Mouse (Mus musculus): ENCODE data around the gene Gpr18. TPM values are rescaled to one million over a fixed set of nuclear protein-coding genes. Genes with fewer than 3 reads are reported as not detected.
"Not testable (repeated sequence)": the region's sequence is repeated elsewhere in the genome, so short reads cannot be mapped to it uniquely, and the experiment has no call there.

Gene Gpr18
- polyA plus RNA-seq, 1 experiment, result 0.06 TPM

DNA sequence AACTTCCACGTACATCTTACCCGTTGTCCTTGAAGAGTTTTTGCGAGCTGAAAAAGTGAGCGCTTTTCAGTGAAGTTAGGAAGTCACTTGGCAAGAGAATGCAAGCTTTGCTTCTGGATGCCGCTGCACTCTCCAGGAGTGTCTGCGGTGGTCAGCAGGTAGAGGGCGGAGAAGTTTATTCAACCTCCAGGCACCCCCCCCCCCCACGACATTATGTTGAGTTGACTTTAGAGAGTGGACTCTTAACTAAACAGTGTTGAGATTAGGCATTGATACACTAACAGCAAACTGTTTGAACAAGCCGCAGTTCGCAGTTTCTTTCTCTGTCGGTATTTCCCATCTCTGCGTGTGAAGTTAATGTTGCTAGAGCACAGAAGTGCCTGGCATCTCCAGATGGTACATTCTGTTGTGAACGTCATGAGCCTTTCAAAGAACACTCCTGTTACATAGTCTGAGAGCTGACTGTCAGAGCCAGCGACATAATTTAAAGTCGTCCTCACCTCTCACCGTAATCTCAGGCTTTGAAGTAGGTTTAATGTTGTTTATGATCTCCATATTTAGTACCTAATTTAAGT, 36.2 kb downstream of the Gpr18 start:
- peak overlapping the region; percentile 43 for H3K4me3 ChIP-seq (ENCODE audit: insufficient read depth, low read length)
- H3K27ac ChIP-seq (ENCODE audit: insufficient read depth, low read length), result no peak overlapping the region
- no peak for TF ChIP-seq CTCF (IDR thresholded peaks at IDR 0.05; ENCODE audit: extremely low read depth, insufficient read depth, low read length)
- TF ChIP-seq POLR2A (IDR thresholded peaks at IDR 0.05; ENCODE audit: extremely low read depth, insufficient read depth, low read length), result 0 out of 2 replicates have a peak, but pooled peaks have one; percentile 10
- H3K4me1 ChIP-seq (ENCODE audit: control insufficient read depth, insufficient read depth, low read length), result peaks cover 8% of the 10 kb centered on the region

DNA sequence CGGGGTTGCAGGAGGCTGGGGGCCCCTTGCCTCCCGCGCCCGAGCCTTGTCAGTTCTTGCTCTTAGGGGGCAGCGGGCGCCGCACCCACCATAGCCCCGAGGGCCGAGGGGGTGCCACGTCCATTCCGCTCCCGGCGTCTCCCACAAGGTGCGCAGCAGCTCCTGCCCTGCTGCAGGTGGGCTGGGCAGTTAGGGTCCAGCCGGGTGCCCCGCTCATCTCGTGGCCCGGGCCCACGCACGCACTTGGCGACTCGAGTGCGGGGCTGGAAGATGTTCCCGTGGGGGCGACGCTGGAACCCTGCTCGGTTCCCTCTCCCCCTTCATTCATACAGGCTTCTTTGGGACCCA, 36.7 kb downstream of the Gpr18 start:
- no peak for TF ChIP-seq CTCF (IDR thresholded peaks at IDR 0.05; ENCODE audit: extremely low read depth, insufficient read depth, low read length)
- TF ChIP-seq POLR2A (IDR thresholded peaks at IDR 0.05; ENCODE audit: extremely low read depth, insufficient read depth, low read length), result no peak
- H3K4me1 ChIP-seq (ENCODE audit: control insufficient read depth, insufficient read depth, low read length), result peaks cover 8% of the 10 kb centered on the region
- peak overlapping the region; percentile 17; the same call in 1 of the 2 replicates for H3K27ac ChIP-seq (ENCODE audit: insufficient read depth, low read length)
- H3K4me3 ChIP-seq (ENCODE audit: insufficient read depth, low read length), result peak overlapping the region; percentile 43

DNA sequence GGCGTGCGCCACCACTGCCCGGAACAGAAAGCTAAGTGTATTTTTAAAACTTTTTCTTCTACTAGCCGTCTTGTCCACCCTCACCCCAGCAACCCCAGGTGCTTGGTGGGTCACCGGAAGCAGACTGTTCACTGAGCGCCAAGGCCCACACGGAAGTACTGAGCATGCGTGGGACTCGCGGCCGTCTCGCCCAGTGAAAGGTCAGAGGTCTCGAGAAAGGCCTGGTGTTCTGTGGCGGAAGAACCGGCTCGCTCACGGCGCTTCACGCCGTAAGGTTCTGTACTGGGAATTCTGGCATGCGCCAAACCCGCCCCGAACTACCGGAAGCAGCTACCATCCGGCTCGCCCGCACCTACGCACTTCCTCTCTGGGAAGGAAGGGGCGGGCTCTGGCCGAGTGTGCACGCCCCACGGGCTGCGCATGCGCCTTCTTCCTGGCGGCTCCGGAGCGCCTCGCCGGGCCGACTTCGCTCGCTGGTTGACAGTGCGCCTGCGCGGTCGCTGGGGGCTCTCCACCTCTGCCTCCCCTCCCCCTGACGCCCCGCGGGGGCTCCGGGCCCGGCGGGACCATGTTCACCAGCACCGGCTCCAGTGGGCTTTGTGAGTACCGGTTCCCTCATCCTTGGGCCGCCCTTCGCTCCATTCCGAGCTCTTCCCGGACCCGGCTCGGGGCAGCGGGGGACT, 37.3 kb downstream of the Gpr18 start, which contains the start of gene Ubac2:
Gene Ubac2, plus strand, starts transcription at position 445 of the 683 bp plus-strand sequence.
- TF ChIP-seq CTCF (IDR thresholded peaks at IDR 0.05; ENCODE audit: extremely low read depth, insufficient read depth, low read length) (no peak), POLR2A (IDR thresholded peaks at IDR 0.05; ENCODE audit: extremely low read depth, insufficient read depth, low read length) (peak; percentile 60)
- H3K4me3 ChIP-seq (ENCODE audit: insufficient read depth, low read length), result peak within 1 kb of the TSS; percentile 43
- H3K27ac ChIP-seq (ENCODE audit: insufficient read depth, low read length), result peak within 1 kb of the TSS; percentile 17
- H3K4me1 ChIP-seq (ENCODE audit: control insufficient read depth, insufficient read depth, low read length), result peaks cover 8% of the 10 kb centered on the region

DNA sequence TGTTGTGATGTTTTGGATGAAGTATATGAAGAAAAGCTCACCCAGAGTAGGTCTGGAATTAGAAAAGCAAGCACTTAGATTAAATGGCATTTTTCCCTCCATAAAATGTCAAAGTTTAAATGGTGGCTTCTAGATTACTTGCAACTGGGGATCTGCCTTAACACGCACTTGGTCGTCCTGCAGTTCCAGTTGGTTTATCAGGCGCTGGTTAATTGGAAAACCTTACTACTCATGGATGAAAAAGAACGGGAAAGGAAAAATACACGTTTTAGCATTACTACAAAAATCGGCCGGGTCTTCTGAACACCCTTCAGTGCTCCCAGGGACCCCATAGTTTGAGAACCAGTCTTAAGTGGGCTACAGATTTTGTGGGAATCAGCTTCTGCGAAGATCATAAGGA, 37.9 kb downstream of the Gpr18 start:
- peaks cover 8% of the 10 kb centered on the region for H3K4me1 ChIP-seq (ENCODE audit: control insufficient read depth, insufficient read depth, low read length)
- peak overlapping the region; percentile 43; the same call in 1 of the 2 replicates for H3K4me3 ChIP-seq (ENCODE audit: insufficient read depth, low read length)
- H3K27ac ChIP-seq (ENCODE audit: insufficient read depth, low read length), result no peak overlapping the region
- no peak for TF ChIP-seq POLR2A (IDR thresholded peaks at IDR 0.05; ENCODE audit: extremely low read depth, insufficient read depth, low read length)
- TF ChIP-seq CTCF (IDR thresholded peaks at IDR 0.05; ENCODE audit: extremely low read depth, insufficient read depth, low read length), result no peak

DNA sequence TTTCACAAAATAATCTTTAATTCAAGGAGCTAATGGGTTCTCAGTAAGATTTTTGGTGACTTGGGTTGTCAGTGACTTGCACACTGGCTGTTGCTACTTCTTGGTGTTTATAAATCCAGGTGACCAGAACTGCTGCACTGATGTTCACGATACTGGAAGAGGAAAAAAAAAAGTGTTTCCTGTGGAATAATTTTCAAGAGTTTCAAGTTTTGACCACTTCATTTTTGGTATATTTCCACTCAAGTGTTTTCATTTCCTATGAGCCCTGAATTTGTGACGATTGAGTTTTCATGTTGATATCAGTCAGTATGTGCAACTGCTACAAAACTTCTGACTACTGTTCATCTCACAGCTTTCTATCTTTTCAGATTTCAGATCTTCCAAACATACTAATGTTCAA, 38.7 kb downstream of the Gpr18 start:
- Histone ChIP-seq H3K27ac (ENCODE audit: insufficient read depth, low read length) (no peak overlapping the region), H3K4me3 (ENCODE audit: insufficient read depth, low read length) (no peak overlapping the region), H3K4me1 (ENCODE audit: control insufficient read depth, insufficient read depth, low read length) (peaks cover 8% of the 10 kb centered on the region)
- TF ChIP-seq POLR2A (IDR thresholded peaks at IDR 0.05; ENCODE audit: extremely low read depth, insufficient read depth, low read length) (no peak), CTCF (IDR thresholded peaks at IDR 0.05; ENCODE audit: extremely low read depth, insufficient read depth, low read length) (no peak)

DNA sequence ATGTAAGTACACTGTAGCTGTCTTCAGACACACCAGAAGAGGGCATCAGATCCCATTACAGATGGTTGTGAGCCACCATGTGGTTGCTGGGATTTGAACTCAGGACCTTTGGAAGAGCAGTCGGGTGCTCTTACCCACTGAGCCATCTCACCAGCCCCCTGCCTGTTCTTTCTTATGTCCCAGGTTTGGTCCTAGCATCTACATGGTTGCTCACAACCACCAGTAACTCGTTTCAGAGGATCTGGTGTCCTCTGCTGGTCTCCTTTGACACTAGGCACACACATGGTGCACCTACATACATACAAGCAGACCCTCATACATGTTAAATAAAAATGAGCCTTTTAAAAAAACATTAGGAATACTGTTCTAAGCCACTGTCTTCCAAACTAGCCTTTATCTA, 39.4 kb downstream of the Gpr18 start:
- not testable (repeated sequence) for H3K27ac ChIP-seq (ENCODE audit: insufficient read depth, low read length); H3K4me1 ChIP-seq (ENCODE audit: control insufficient read depth, insufficient read depth, low read length); H3K4me3 ChIP-seq (ENCODE audit: insufficient read depth, low read length)

DNA sequence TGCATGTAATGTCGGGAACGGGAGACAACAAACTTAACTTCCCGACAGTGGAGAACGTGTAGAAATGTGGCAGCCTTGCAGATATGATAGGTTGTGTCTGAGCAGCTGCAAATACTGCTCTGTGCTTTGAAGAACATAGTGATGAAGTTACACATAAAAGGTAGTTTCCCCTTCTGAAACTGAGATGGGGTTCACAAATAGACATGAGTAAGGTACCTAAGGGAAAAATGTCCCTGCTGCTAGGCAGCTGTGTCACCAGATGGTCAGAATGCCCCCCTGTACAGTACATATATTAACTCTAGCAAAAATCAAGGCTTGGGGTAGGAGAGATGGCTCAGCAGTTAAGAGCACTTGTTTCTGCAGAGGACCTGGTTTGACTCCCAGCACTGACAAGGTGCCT, 41.9 kb downstream of the Gpr18 start:
- Histone ChIP-seq H3K27ac (ENCODE audit: insufficient read depth, low read length) (no peak overlapping the region), H3K4me1 (ENCODE audit: control insufficient read depth, insufficient read depth, low read length) (peaks cover 6% of the 10 kb centered on the region), H3K4me3 (ENCODE audit: insufficient read depth, low read length) (no peak overlapping the region)
- TF ChIP-seq POLR2A (IDR thresholded peaks at IDR 0.05; ENCODE audit: extremely low read depth, insufficient read depth, low read length) (no peak), CTCF (IDR thresholded peaks at IDR 0.05; ENCODE audit: extremely low read depth, insufficient read depth, low read length) (no peak)

DNA sequence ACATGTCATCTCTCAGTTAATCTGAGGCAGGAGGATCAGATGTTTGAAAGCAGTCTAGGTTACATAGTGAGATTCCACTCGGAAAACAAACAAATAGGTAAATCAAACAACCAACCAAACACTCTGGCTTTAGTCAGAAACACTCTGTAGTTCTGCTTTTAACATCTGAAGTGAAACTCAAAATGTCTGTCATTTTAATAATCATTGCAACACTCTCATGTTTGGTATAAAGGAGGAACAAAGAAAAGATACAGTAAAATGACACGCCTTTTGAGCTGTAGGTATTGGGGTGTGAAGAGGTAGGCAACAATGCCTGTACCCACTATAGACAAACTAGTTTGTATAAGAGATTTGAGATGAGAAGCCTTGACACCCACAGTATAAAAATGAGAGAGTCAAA, 42.4 kb downstream of the Gpr18 start:
- TF ChIP-seq POLR2A (IDR thresholded peaks at IDR 0.05; ENCODE audit: extremely low read depth, insufficient read depth, low read length), result no peak
- TF ChIP-seq CTCF (IDR thresholded peaks at IDR 0.05; ENCODE audit: extremely low read depth, insufficient read depth, low read length), result no peak
- Histone ChIP-seq H3K4me3 (ENCODE audit: insufficient read depth, low read length) (no peak overlapping the region), H3K27ac (ENCODE audit: insufficient read depth, low read length) (no peak overlapping the region), H3K4me1 (ENCODE audit: control insufficient read depth, insufficient read depth, low read length) (peaks cover 6% of the 10 kb centered on the region)

DNA sequence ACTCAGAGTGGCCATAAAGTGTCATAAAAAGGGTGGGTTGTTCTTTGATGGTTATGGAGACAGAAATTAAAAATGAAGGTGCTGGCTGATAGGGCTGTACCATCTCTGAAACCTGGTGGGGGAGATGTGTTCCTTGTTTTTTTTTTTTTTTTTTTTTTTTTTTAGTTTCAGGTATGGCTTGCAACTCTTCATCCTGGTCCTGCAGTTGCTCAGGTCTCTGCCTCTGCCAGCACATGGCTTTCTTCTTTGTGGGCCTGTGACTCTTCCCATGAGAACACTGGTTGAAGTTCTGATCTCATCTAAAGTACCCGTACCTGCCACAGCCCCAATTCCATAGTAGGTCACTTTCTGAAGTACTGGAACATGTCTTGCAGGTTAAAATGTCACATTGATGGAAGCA, 42.8 kb downstream of the Gpr18 start:
- Histone ChIP-seq H3K27ac (ENCODE audit: insufficient read depth, low read length) (no peak overlapping the region), H3K4me1 (ENCODE audit: control insufficient read depth, insufficient read depth, low read length) (peaks cover 6% of the 10 kb centered on the region), H3K4me3 (ENCODE audit: insufficient read depth, low read length) (no peak overlapping the region)
- TF ChIP-seq CTCF (IDR thresholded peaks at IDR 0.05; ENCODE audit: extremely low read depth, insufficient read depth, low read length) (no peak), POLR2A (IDR thresholded peaks at IDR 0.05; ENCODE audit: extremely low read depth, insufficient read depth, low read length) (no peak)

DNA sequence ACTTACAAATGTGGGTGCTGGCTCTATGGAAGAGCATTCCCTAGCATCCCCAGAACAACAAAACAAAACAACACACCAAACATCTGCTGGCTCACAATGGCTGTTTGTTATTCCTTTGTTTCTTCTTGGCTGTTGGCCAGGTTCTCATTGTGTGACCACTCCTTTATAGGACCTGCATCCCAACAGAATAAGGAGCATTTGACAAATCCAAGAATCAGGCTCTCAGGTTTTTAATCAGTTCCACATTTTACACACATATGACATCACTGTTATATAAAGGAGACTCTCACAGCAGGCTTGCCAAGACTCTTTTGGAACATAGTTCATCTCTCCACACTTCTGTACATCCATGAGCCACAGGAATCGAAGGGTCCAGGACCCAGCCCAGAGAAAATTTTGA, 46.5 kb downstream of the Gpr18 start:
- peak overlapping the region; percentile 17; the same call in 1 of the 2 replicates for H3K27ac ChIP-seq (ENCODE audit: insufficient read depth, low read length)
- H3K4me3 ChIP-seq (ENCODE audit: insufficient read depth, low read length), result no peak overlapping the region
- TF ChIP-seq CTCF (IDR thresholded peaks at IDR 0.05; ENCODE audit: extremely low read depth, insufficient read depth, low read length), result no peak
- peaks cover 4% of the 10 kb centered on the region for H3K4me1 ChIP-seq (ENCODE audit: control insufficient read depth, insufficient read depth, low read length)

Measured in cortical plate, adult 2 months (tissue).